Mouse (Mus musculus) hindbrain, embryonic 16.5 days (tissue): ENCODE data around the gene Krtcap2. TPM values are rescaled to one million over a fixed set of nuclear protein-coding genes. Genes with fewer than 3 reads are reported as not detected.

Experiments used
- ATAC-seq: fragments of 200-750 bp; cut with Nextera tagmentation; 2 replicates; pipeline ENCODE4 v1.8.0; 2017; ENCODE audit warnings: moderate TSS enrichment, moderate library complexity
- H3K27ac ChIP-seq: fragments of 300-500 bp; sonication (generic); 2 replicates; pipeline ENCODE4 v1.5.1; 2014; ENCODE audit warnings: low read depth, mild to moderate bottlenecking, control low read depth, low read length, moderate library complexity
- H3K27me3 ChIP-seq: fragments of 300-500 bp; sonication (generic); replicated peaks from 2 replicates; pipeline ENCODE4 v1.6.1; 2014; ENCODE audit warnings: low read length; ENCODE audit not compliant: control insufficient read depth, insufficient read depth
- H3K36me3 ChIP-seq: fragments of 300-500 bp; sonication (generic); 2 replicates; pipeline ENCODE4 v1.6.1; 2014; ENCODE audit warnings: mild to moderate bottlenecking, low read length, moderate library complexity, mixed read lengths; ENCODE audit not compliant: control insufficient read depth, insufficient read depth
- H3K4me1 ChIP-seq: fragments of 300-500 bp; sonication (generic); 2 replicates; pipeline ENCODE4 v1.6.1; 2014; ENCODE audit warnings: low read depth, low read length; ENCODE audit not compliant: control insufficient read depth, insufficient read depth
- H3K4me2 ChIP-seq: fragments of 300-500 bp; sonication (generic); 2 replicates; pipeline ENCODE4 v1.6.1; 2014; ENCODE audit warnings: mild to moderate bottlenecking, low read length, control low read depth, moderate library complexity
- H3K4me3 ChIP-seq: fragments of 300-500 bp; sonication (generic); 2 replicates; pipeline ENCODE4 v1.5.1; 2014; ENCODE audit warnings: mild to moderate bottlenecking, low read length, control low read depth, moderate library complexity
- H3K9ac ChIP-seq: fragments of 300-500 bp; sonication (generic); 2 replicates; pipeline ENCODE4 v1.6.1; 2014; ENCODE audit warnings: low read depth, mild to moderate bottlenecking, control low read depth, low read length, moderate library complexity
- H3K9me3 ChIP-seq: fragments of 300-500 bp; sonication (generic); 2 replicates; pipeline ENCODE4 v1.6.1; 2014; ENCODE audit warnings: mild to moderate bottlenecking, low read length, moderate library complexity; ENCODE audit not compliant: control insufficient read depth
- WGBS: fragments of 180-500 bp; shearing (Covaris S2); extraction: QIAGEN DNeasy Blood & Tissue Kit; methylation state at CpG from one replicate; pipeline ENCODE4 v1.1.7; 2014; 5-methylcytosine and 5-hydroxymethylcytosine counted together
- polyA plus RNA-seq: library from polyadenylated mRNA; unstranded; fragments of >200 nt; fragmentation: Nextera tagmentation; extraction: Ambion mirVana; gene quantifications from 2 replicates; pipeline ENCODE4 v1.2.1, GENCODE M21; 2015

Gene Krtcap2
- polyA plus RNA-seq, 1 experiment from 2014 or later, result 227 TPM

GRCm38 (mm10) chr3:89280606-89281511 is 35.1 kb downstream of the Krtcap2 start, which contains the start of gene Efna1:
Efna1 (minus strand) TSS chr3:89281142.
- under 1% methylated on average over 52 of the region's 52 CpGs for WGBS
- Histone ChIP-seq H3K27ac (no peak within 1 kb of the TSS; the same call in 1 of the 2 replicates), H3K27me3 (no peaks in the 10 kb centered on the region), H3K4me3 (peak within 1 kb of the TSS; percentile 53), H3K4me1 (peaks cover 28% of the 10 kb centered on the region), H3K36me3 (no peaks in the 10 kb centered on the region), H3K9ac (peak within 1 kb of the TSS; percentile 73), H3K9me3 (no peaks in the 10 kb centered on the region), H3K4me2 (peak within 1 kb of the TSS; percentile 98)
- ATAC-seq, result peak; percentile 45

GRCm38 (mm10) chr3:89281579-89282290 is 36.0 kb downstream of the Krtcap2 start:
- Histone ChIP-seq H3K4me1 (peaks cover 28% of the 10 kb centered on the region), H3K4me3 (peak overlapping the region; percentile 53; the same call in 1 of the 2 replicates), H3K4me2 (peak overlapping the region; percentile 98), H3K36me3 (no peaks in the 10 kb centered on the region), H3K27me3 (no peaks in the 10 kb centered on the region), H3K9ac (no peak overlapping the region; the same call in 1 of the 2 replicates), H3K9me3 (no peaks in the 10 kb centered on the region), H3K27ac (no peak overlapping the region)
- ATAC-seq, result peak; percentile 35; the same call in 1 of the 2 replicates
- WGBS, result 9% methylated on average over 20 of the region's 20 CpGs

- Histone ChIP-seq H3K9me3 (no peaks in the 10 kb centered on the region), H3K4me3 (no peak overlapping the region), H3K36me3 (no peaks in the 10 kb centered on the region), H3K9ac (no peak overlapping the region; the same call in 1 of the 2 replicates), H3K4me1 (peaks cover 28% of the 10 kb centered on the region), H3K27me3 (no peaks in the 10 kb centered on the region), H3K27ac (no peak overlapping the region), H3K4me2 (no peak overlapping the region)
- 18% methylated on average over 4 of the region's 4 CpGs for WGBS
- 0 out of 2 replicates have a peak, but pooled peaks have one; percentile 1 for ATAC-seq
These were observed 36.5 kb downstream of the Krtcap2 start for GRCm38 (mm10) chr3:89282291-89282643.

GRCm38 (mm10) chr3:89284261-89284660 is 38.5 kb downstream of the Krtcap2 start:
- H3K9me3 ChIP-seq, result no peaks in the 10 kb centered on the region
- ATAC-seq, result no peak
- H3K9ac ChIP-seq, result no peak overlapping the region
- H3K4me3 ChIP-seq, result no peak overlapping the region
- no peak overlapping the region for H3K27ac ChIP-seq
- H3K4me1 ChIP-seq, result peaks cover 22% of the 10 kb centered on the region
- no peaks in the 10 kb centered on the region for H3K27me3 ChIP-seq
- 90% methylated on average over 3 of the region's 3 CpGs for WGBS
- H3K4me2 ChIP-seq, result no peak overlapping the region
- no peaks in the 10 kb centered on the region for H3K36me3 ChIP-seq

- no peak overlapping the region for H3K27ac ChIP-seq
- no peak for ATAC-seq
- peaks cover 10% of the 10 kb centered on the region for H3K4me1 ChIP-seq
- no peaks in the 10 kb centered on the region for H3K36me3 ChIP-seq
- H3K27me3 ChIP-seq, result no peaks in the 10 kb centered on the region
- H3K4me3 ChIP-seq, result no peak overlapping the region
- no peak overlapping the region for H3K9ac ChIP-seq
- WGBS, result 19% methylated on average over 2 of the region's 2 CpGs
- no peaks in the 10 kb centered on the region for H3K9me3 ChIP-seq
- no peak overlapping the region for H3K4me2 ChIP-seq
These were observed 39.8 kb downstream of the Krtcap2 start for GRCm38 (mm10) chr3:89285526-89285925.

- Histone ChIP-seq H3K9me3 (no peaks in the 10 kb centered on the region), H3K4me2 (no peak overlapping the region), H3K9ac (no peak overlapping the region), H3K4me1 (no peaks in the 10 kb centered on the region), H3K27ac (no peak overlapping the region), H3K4me3 (no peak overlapping the region), H3K27me3 (no peaks in the 10 kb centered on the region), H3K36me3 (no peaks in the 10 kb centered on the region)
- ATAC-seq, result no peak
- WGBS, result 67% methylated on average over 5 of the region's 5 CpGs
These were observed 41.5 kb downstream of the Krtcap2 start for GRCm38 (mm10) chr3:89287286-89287685.

GRCm38 (mm10) chr3:89288503-89288928 is 42.8 kb downstream of the Krtcap2 start:
- no peak for ATAC-seq
- Histone ChIP-seq H3K4me1 (no peaks in the 10 kb centered on the region), H3K27me3 (no peaks in the 10 kb centered on the region), H3K4me2 (no peak overlapping the region), H3K4me3 (no peak overlapping the region), H3K36me3 (no peaks in the 10 kb centered on the region), H3K27ac (no peak overlapping the region), H3K9me3 (no peaks in the 10 kb centered on the region), H3K9ac (no peak overlapping the region)
- WGBS, result 46% methylated on average over 7 of the region's 7 CpGs

GRCm38 (mm10) chr3:89291874-89292273 is 46.1 kb downstream of the Krtcap2 start:
- ATAC-seq, result no peak
- Histone ChIP-seq H3K9ac (no peak overlapping the region), H3K4me1 (no peaks in the 10 kb centered on the region), H3K36me3 (no peaks in the 10 kb centered on the region), H3K9me3 (no peaks in the 10 kb centered on the region), H3K27me3 (no peaks in the 10 kb centered on the region), H3K4me2 (no peak overlapping the region), H3K4me3 (no peak overlapping the region), H3K27ac (no peak overlapping the region)
- 74% methylated on average over 10 of the region's 10 CpGs for WGBS

- no peak for ATAC-seq
- 65% methylated on average over 5 of the region's 5 CpGs for WGBS
These were observed 46.5 kb downstream of the Krtcap2 start for GRCm38 (mm10) chr3:89292303-89292702.

More at GRCm38 (mm10) chr3:89292303-89292702, 46.5 kb downstream of the Krtcap2 start:
- Histone ChIP-seq H3K9me3 (no peaks in the 10 kb centered on the region), H3K27me3 (no peaks in the 10 kb centered on the region), H3K4me2 (no peak overlapping the region), H3K36me3 (no peaks in the 10 kb centered on the region), H3K9ac (no peak overlapping the region), H3K4me3 (no peak overlapping the region), H3K27ac (no peak overlapping the region), H3K4me1 (no peaks in the 10 kb centered on the region)
